Mouse (Mus musculus): ENCODE results near the gene Khdc1b. TPM values are rescaled to one million over a fixed set of nuclear protein-coding genes. Genes with fewer than 3 reads are reported as not detected.

The Khdc1b gene
- polyA plus RNA-seq, 1 experiment: not detected

- H3K4me3 ChIP-seq (replicated peaks): no peak overlapping the region
- no peaks in the 10 kb centered on the region for H3K27me3 ChIP-seq (ENCODE audit: control insufficient read depth)
- no peaks in the 10 kb centered on the region for H3K36me3 ChIP-seq (ENCODE audit: control insufficient read depth)
- TF ChIP-seq TAL1 (IDR thresholded peaks at IDR 0.05; ENCODE audit: low read length): no peak
- TF ChIP-seq GATA1 (IDR thresholded peaks at IDR 0.05; ENCODE audit: low read length): no peak
- H3K9me3 ChIP-seq (ENCODE audit: control insufficient read depth, low read length): no peaks in the 10 kb centered on the region
- no peaks in the 10 kb centered on the region for H3K4me1 ChIP-seq (ENCODE audit: control insufficient read depth)
These were observed 28.2 kb downstream of the Khdc1b start for GRCm38 (mm10) chr1:21411331-21412196.

- Histone ChIP-seq H3K4me1 (ENCODE audit: control insufficient read depth) (no peaks in the 10 kb centered on the region), H3K36me3 (ENCODE audit: control insufficient read depth) (no peaks in the 10 kb centered on the region), H3K27me3 (ENCODE audit: control insufficient read depth) (no peaks in the 10 kb centered on the region), H3K4me3 (replicated peaks) (no peak overlapping the region), H3K9me3 (ENCODE audit: control insufficient read depth, low read length) (no peaks in the 10 kb centered on the region)
- TF ChIP-seq TAL1 (IDR thresholded peaks at IDR 0.05; ENCODE audit: low read length) (no peak), GATA1 (IDR thresholded peaks at IDR 0.05; ENCODE audit: low read length) (no peak)
These were observed 28.8 kb downstream of the Khdc1b start for GRCm38 (mm10) chr1:21412197-21412555.

- H3K4me1 ChIP-seq (ENCODE audit: control insufficient read depth): no peaks in the 10 kb centered on the region
- TF ChIP-seq TAL1 (IDR thresholded peaks at IDR 0.05; ENCODE audit: low read length) (no peak), GATA1 (IDR thresholded peaks at IDR 0.05; ENCODE audit: low read length) (no peak)
- H3K9me3 ChIP-seq (ENCODE audit: control insufficient read depth, low read length): no peaks in the 10 kb centered on the region
- no peaks in the 10 kb centered on the region for H3K27me3 ChIP-seq (ENCODE audit: control insufficient read depth)
- H3K4me3 ChIP-seq (replicated peaks): no peak overlapping the region
- no peaks in the 10 kb centered on the region for H3K36me3 ChIP-seq (ENCODE audit: control insufficient read depth)
These were observed 36.0 kb downstream of the Khdc1b start for GRCm38 (mm10) chr1:21419370-21419769.

- no peaks in the 10 kb centered on the region for H3K9me3 ChIP-seq (ENCODE audit: control insufficient read depth, low read length)
- TF ChIP-seq GATA1 (IDR thresholded peaks at IDR 0.05; ENCODE audit: low read length): no peak
- no peak for TF ChIP-seq TAL1 (IDR thresholded peaks at IDR 0.05; ENCODE audit: low read length)
- H3K4me3 ChIP-seq (replicated peaks): no peak overlapping the region
- no peaks in the 10 kb centered on the region for H3K27me3 ChIP-seq (ENCODE audit: control insufficient read depth)
- H3K36me3 ChIP-seq (ENCODE audit: control insufficient read depth): no peaks in the 10 kb centered on the region
- no peaks in the 10 kb centered on the region for H3K4me1 ChIP-seq (ENCODE audit: control insufficient read depth)
These were observed 42.3 kb downstream of the Khdc1b start for GRCm38 (mm10) chr1:21425654-21426053.

GRCm38 (mm10) chr1:21428079-21428478 lies 44.7 kb downstream of the Khdc1b start:
- Histone ChIP-seq H3K36me3 (ENCODE audit: control insufficient read depth) (no peaks in the 10 kb centered on the region), H3K4me1 (ENCODE audit: control insufficient read depth) (no peaks in the 10 kb centered on the region), H3K27me3 (ENCODE audit: control insufficient read depth) (no peaks in the 10 kb centered on the region), H3K9me3 (ENCODE audit: control insufficient read depth, low read length) (no peaks in the 10 kb centered on the region), H3K4me3 (replicated peaks) (no peak overlapping the region)
- TF ChIP-seq TAL1 (IDR thresholded peaks at IDR 0.05; ENCODE audit: low read length) (no peak), GATA1 (IDR thresholded peaks at IDR 0.05; ENCODE audit: low read length) (no peak)

- no peaks in the 10 kb centered on the region for H3K27me3 ChIP-seq (ENCODE audit: control insufficient read depth)
- no peaks in the 10 kb centered on the region for H3K9me3 ChIP-seq (ENCODE audit: control insufficient read depth, low read length)
- H3K36me3 ChIP-seq (ENCODE audit: control insufficient read depth): no peaks in the 10 kb centered on the region
- H3K4me3 ChIP-seq (replicated peaks): no peak overlapping the region
- TF ChIP-seq GATA1 (IDR thresholded peaks at IDR 0.05; ENCODE audit: low read length): no peak
- no peak for TF ChIP-seq TAL1 (IDR thresholded peaks at IDR 0.05; ENCODE audit: low read length)
- H3K4me1 ChIP-seq (ENCODE audit: control insufficient read depth): no peaks in the 10 kb centered on the region
These were observed 48.3 kb downstream of the Khdc1b start for GRCm38 (mm10) chr1:21431666-21432065.

GRCm38 (mm10) chr1:21434853-21435252 lies 51.5 kb downstream of the Khdc1b start:
- Histone ChIP-seq H3K9me3 (ENCODE audit: control insufficient read depth, low read length) (no peaks in the 10 kb centered on the region), H3K27me3 (ENCODE audit: control insufficient read depth) (no peaks in the 10 kb centered on the region), H3K36me3 (ENCODE audit: control insufficient read depth) (no peaks in the 10 kb centered on the region), H3K4me3 (replicated peaks) (no peak overlapping the region), H3K4me1 (ENCODE audit: control insufficient read depth) (no peaks in the 10 kb centered on the region)
- no peak for TF ChIP-seq GATA1 (IDR thresholded peaks at IDR 0.05; ENCODE audit: low read length)
- no peak for TF ChIP-seq TAL1 (IDR thresholded peaks at IDR 0.05; ENCODE audit: low read length)

Other genes starting within 250 kb of the Khdc1b start
- gene Tmem14a, start 165.0 kb upstream of the Khdc1b start, polyA plus RNA-seq (2012): 0.06 TPM in 1 of 2 replicates, not detected in the other
- 0.02 TPM in 1 of 2 replicates, not detected in the other for gene Gsta3, start 143.0 kb upstream of the Khdc1b start, polyA plus RNA-seq (2012)
- gene Khdc1a, start 33.9 kb upstream of the Khdc1b start, polyA plus RNA-seq (2012): not detected in 2 replicates
- gene Khdc1c, start 15.2 kb upstream of the Khdc1b start, polyA plus RNA-seq (2012): not detected in 2 replicates

All from erythroblast, embryonic 14.5 days (primary cell).